Mouse (Mus musculus) stomach, postnatal 0 days (tissue): ENCODE measurements at regions not wholly inside any gene's neighbourhood (a gene's known extent, or its start where the extent isn't known, plus 50 kb on each side); places are given as distances from the start of the nearest gene placed in this dataset.

Experiments used
- CTCF ChIP-seq: IDR thresholded peaks from 2 replicates; pipeline ENCODE4 v1.5.1; 2016; ENCODE audit warnings: antibody characterized with exemption, low read depth, mild to moderate bottlenecking, moderate library complexity
- EP300 ChIP-seq: optimal IDR thresholded peaks from 2 replicates; pipeline ENCODE3; 2016; ENCODE audit warnings: antibody characterized with exemption

- no peak for TF ChIP-seq CTCF
- TF ChIP-seq EP300, result no peak
Measured at GRCm38 (mm10) chr3:52653006-52653405, 364.0 kb downstream of the Cog6 start.
